In genomic region chrX:106602574-106603258, GRCm38 (mm10) we compare ENCODE assay signal across 9 mouse cellular contexts. TPM values are rescaled to one million over a fixed set of nuclear protein-coding genes. Genes with fewer than 3 reads are reported as not detected.
DNase-seq lines count a peak whose midpoint lies in the region; ATAC-seq lines count a peak whose summit lies in the region.
"Had no signal": no experiment of that assay in that cellular context is flagged by ENCODE, and none has a peak within 500 bp of the region (broad histone marks: within the 10 kb centered on the region; RNA-seq: fewer than 3 reads in every experiment).

No protein-coding gene starts in this region.

- ATAC-seq in embryonic facial prominence, embryonic 12.5 days (ENCODE audit: insufficient number of reproducible peaks, insufficient read depth, low FRiP score, low TSS enrichment): no peak
- no peak for ATAC-seq in liver, embryonic 13.5 days (ENCODE audit: low read depth)
- no peak for ATAC-seq in stomach, embryonic 16.5 days (ENCODE audit: insufficient read depth, low FRiP score)
- no peak for ATAC-seq in erythroid progenitor cell, adult 5-6 weeks (replicated peaks; ENCODE audit: low FRiP score, poor library complexity, severe bottlenecking)

- H3K4me3 ChIP-seq in embryonic facial prominence, embryonic 12.5 days: no peak overlapping the region
- H3K4me3 ChIP-seq in liver, embryonic 13.5 days (replicated peaks): no peak overlapping the region
- H3K4me3 ChIP-seq in stomach, embryonic 16.5 days (replicated peaks; ENCODE audit: low read length): peak overlapping the region; percentile 32
- H3K4me3 ChIP-seq: erythroblast, embryonic 14.5 days had no signal

- no peaks in the 10 kb centered on the region for H3K9me3 ChIP-seq in embryonic facial prominence, embryonic 12.5 days
- no peaks in the 10 kb centered on the region for H3K9me3 ChIP-seq in liver, embryonic 13.5 days (replicated peaks)
- H3K9me3 ChIP-seq in stomach, embryonic 16.5 days (replicated peaks; ENCODE audit: control insufficient read depth, low read length): no peaks in the 10 kb centered on the region

- DNase-seq in thymus, postnatal 0 days (ENCODE audit: low spot score): peak; percentile 5
- DNase-seq in thymus, adult 18-20 months: no peak
- no peak for DNase-seq in liver, embryonic 13.5 days
- DNase-seq in layer of hippocampus, adult 9-11 months: no peak
- no peak for DNase-seq in frontal cortex, postnatal 10 days (ENCODE audit: low spot score in 2 of 2)

- H3K4me2 ChIP-seq in embryonic facial prominence, embryonic 12.5 days (replicated peaks): peak overlapping the region; percentile 29
- H3K4me2 ChIP-seq in liver, embryonic 13.5 days: peak overlapping the region; percentile 21; the same call in 1 of the 2 replicates
- H3K4me2 ChIP-seq in stomach, embryonic 16.5 days (ENCODE audit: low read depth, low read length): peak overlapping the region; percentile 40

- no peak overlapping the region for H3K27ac ChIP-seq in embryonic facial prominence, embryonic 12.5 days
- H3K27ac ChIP-seq in liver, embryonic 13.5 days: no peak overlapping the region
- no peak overlapping the region for H3K27ac ChIP-seq in stomach, embryonic 16.5 days (ENCODE audit: low read length)

- no peaks in the 10 kb centered on the region for H3K4me1 ChIP-seq in embryonic facial prominence, embryonic 12.5 days
- H3K4me1 ChIP-seq in liver, embryonic 13.5 days (replicated peaks): no peaks in the 10 kb centered on the region
- no peaks in the 10 kb centered on the region for H3K4me1 ChIP-seq in stomach, embryonic 16.5 days (ENCODE audit: control insufficient read depth, insufficient read depth, low read length)

- H3K27me3 ChIP-seq in embryonic facial prominence, embryonic 12.5 days: no peaks in the 10 kb centered on the region
- H3K27me3 ChIP-seq in liver, embryonic 13.5 days: no peaks in the 10 kb centered on the region
- no peaks in the 10 kb centered on the region for H3K27me3 ChIP-seq in stomach, embryonic 16.5 days (ENCODE audit: control insufficient read depth, insufficient read depth, low read length)

- 20% methylated on average over 9 of the region's 9 CpGs for WGBS in embryonic facial prominence, embryonic 12.5 days
- WGBS in liver, embryonic 13.5 days (ENCODE audit: insufficient replicate concordance): 19% methylated on average over 9 of the region's 9 CpGs
- WGBS in stomach, embryonic 16.5 days: 20% methylated on average over 9 of the region's 9 CpGs

- H3K36me3 ChIP-seq in embryonic facial prominence, embryonic 12.5 days: no peaks in the 10 kb centered on the region
- no peaks in the 10 kb centered on the region for H3K36me3 ChIP-seq in liver, embryonic 13.5 days
- no peaks in the 10 kb centered on the region for H3K36me3 ChIP-seq in stomach, embryonic 16.5 days (ENCODE audit: control insufficient read depth, insufficient read depth, low read length)

- H3K9ac ChIP-seq in embryonic facial prominence, embryonic 12.5 days: no peak overlapping the region
- H3K9ac ChIP-seq in liver, embryonic 13.5 days: no peak overlapping the region
- H3K9ac ChIP-seq in stomach, embryonic 16.5 days (ENCODE audit: low read length): peak overlapping the region; percentile 43; the same call in 1 of the 2 replicates

RNA-seq across cellular contexts. Expression of gene Cysltr1, which starts 0.8 kb away (rescaled TPM):
- 2.4 and 2.5 TPM in 2 replicates for polyA plus RNA-seq in thymus, postnatal 0 days (2015; fragmentation: Nextera tagmentation; extraction: Ambion mirVana)
- polyA plus RNA-seq in embryonic facial prominence, embryonic 12.5 days (2016; fragmentation: Nextera tagmentation; extraction: Ambion mirVana): 1.1 and 2.0 TPM in 2 replicates
- 1.4 and 1.5 TPM in 2 replicates for polyA plus RNA-seq in liver, embryonic 13.5 days (2015; fragmentation: Nextera tagmentation; extraction: Ambion mirVana)
- polyA plus RNA-seq in stomach, embryonic 16.5 days (2015; fragmentation: Nextera tagmentation; extraction: Ambion mirVana): 4.7 and 5.7 TPM in 2 replicates
- total RNA-seq in erythroid progenitor cell, adult 5-6 weeks (2015; ENCODE audit: low replicate concordance): 1.4 and 1.7 TPM in 2 replicates
- total RNA-seq in erythroid progenitor cell, adult 5-6 weeks (2017; ENCODE audit: low replicate concordance): not detected in 2 replicates
- polyA plus RNA-seq: erythroblast, embryonic 14.5 days had no signal

RNA-seq across cellular contexts. Expression of gene Gm5127, which starts 19.7 kb away (rescaled TPM):
- polyA plus RNA-seq in thymus, postnatal 0 days (2015; fragmentation: Nextera tagmentation; extraction: Ambion mirVana): 0.09 and 0.21 TPM in 2 replicates
- 1.2 and 2.1 TPM in 2 replicates for polyA plus RNA-seq in embryonic facial prominence, embryonic 12.5 days (2016; fragmentation: Nextera tagmentation; extraction: Ambion mirVana)
- polyA plus RNA-seq in liver, embryonic 13.5 days (2015; fragmentation: Nextera tagmentation; extraction: Ambion mirVana): not detected in 2 replicates
- polyA plus RNA-seq in stomach, embryonic 16.5 days (2015; fragmentation: Nextera tagmentation; extraction: Ambion mirVana): 0.21 and 0.55 TPM in 2 replicates
- total RNA-seq in erythroid progenitor cell, adult 5-6 weeks (2015; ENCODE audit: low replicate concordance): not detected in 2 replicates
- total RNA-seq in erythroid progenitor cell, adult 5-6 weeks (2017; ENCODE audit: low replicate concordance): not detected in 2 replicates
- polyA plus RNA-seq: erythroblast, embryonic 14.5 days had no signal
